Mouse (Mus musculus) heart, postnatal 0 days (tissue): ENCODE results near the gene Crb3.

Experiments used
- CTCF ChIP-seq: IDR thresholded peaks from 2 replicates; pipeline ENCODE4 v1.5.1; 2016; ENCODE audit warnings: antibody characterized with exemption, control low read depth, low read depth
- EP300 ChIP-seq: IDR thresholded peaks from 2 replicates; pipeline ENCODE4 v1.6.1; 2016; ENCODE audit warnings: antibody characterized with exemption, low read depth

DNA sequence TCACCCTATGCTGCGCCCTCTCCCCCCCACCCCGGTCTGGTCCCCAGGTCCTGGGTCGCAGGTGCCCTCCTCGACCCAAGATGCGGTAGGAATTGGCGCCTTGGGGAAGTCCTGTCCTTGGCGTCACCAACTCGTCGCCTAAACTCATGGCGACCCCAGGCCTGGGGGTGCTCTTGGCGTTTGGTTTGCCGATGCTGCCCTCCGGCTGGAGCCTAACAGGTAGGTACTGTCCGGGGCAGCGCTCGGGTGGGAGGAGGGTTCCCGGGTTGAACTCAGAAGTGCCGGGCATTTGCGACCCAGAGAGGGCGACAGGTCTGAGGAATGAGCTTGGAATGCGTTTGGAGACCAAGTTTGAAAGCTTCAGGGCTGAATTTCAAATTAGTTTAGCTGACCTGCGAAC, 3.6 kb downstream of the Crb3 start:
- no peak for TF ChIP-seq CTCF
- TF ChIP-seq EP300, result no peak
